Mouse (Mus musculus): ENCODE data around the gene Gpr180.

DNA sequence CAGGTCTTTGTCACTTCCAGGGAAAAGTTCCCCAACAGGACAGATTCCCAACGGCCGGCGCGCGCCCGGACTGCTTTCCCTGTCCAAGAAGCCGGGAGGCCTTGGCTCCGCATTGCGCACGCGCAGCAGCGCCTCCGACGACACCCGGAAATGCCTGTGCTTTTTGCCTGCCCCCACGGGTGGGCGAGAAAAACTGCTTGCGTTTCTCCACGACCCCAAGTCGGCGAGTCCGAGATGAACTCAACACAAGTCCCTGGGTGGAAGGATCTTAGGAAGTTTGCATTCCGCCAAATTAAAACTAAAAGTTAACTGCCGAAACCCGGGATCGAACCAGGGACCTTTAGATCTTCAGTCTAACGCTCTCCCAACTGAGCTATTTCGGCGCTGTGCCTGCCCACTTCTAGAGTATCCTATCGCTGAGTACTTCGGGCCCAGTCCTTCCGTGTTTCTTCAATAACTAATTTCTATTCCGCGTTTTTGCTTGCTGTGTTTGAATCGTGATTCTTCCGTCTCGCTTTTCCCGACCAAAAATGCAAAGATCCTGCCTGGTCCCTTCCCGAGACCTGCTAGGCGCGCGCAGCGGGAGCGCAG is 47.6 kb upstream of the Gpr180 start:
- TF ChIP-seq CTCF (IDR thresholded peaks at IDR 0.05; ENCODE audit: borderline replicate concordance, extremely low read depth, insufficient read depth, insufficient read length), result no peak
- no peak for TF ChIP-seq POLR2A (IDR thresholded peaks at IDR 0.05; ENCODE audit: borderline replicate concordance, extremely low read depth, insufficient read depth, insufficient read length, poor library complexity, severe bottlenecking)

Data from brain, embryonic 14.5 days (tissue).